Mouse (Mus musculus) cerebellum, adult 2 months (tissue): ENCODE measurements around the gene Ppm1l.

Experiments used
- CTCF ChIP-seq: fragments of 200-500 bp; IDR thresholded peaks from 2 replicates; pipeline ENCODE4 v1.5.1; 2011; ENCODE audit warnings: low read depth, mild to moderate bottlenecking, control low read depth, low read length, moderate library complexity, borderline replicate concordance; ENCODE audit not compliant: insufficient read depth
- POLR2A ChIP-seq: fragments of 200-500 bp; IDR thresholded peaks from 2 replicates; pipeline ENCODE4 v1.6.1; 2011; ENCODE audit warnings: low read length, control low read depth, borderline replicate concordance; ENCODE audit not compliant: insufficient read depth

DNA sequence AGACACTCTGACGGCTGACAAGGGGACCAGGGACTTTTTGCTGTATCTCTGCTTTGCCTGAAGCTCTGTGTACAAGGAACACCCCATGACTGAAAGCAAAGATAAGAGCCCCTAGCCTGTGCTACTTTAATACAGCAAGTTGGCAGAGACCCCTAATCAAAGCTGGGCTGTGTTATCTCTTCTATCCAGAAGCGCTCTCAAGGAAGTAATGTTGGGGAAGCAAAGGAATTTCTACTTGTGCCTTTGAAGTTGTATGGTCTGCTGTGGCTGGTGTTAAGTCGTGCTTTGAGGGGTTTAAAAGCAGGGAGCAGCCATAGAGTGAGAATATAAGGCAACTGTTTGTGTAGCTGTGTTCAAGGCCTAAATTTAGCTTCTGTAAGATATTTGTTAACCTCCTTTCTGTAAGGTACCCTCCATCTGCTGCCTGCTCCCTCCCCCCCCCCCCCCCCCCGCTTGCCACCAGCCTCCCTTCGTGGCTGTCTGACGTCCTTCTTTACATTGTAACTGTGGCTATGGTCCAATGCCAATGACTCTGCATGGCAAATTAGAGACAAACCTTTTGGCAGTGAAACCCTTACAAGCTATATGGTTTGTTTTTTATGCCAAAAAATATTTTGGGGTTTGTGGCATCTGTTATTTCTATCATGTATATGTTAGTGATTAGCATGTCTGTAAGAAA is 152.9 kb downstream of the Ppm1l start:
- no peak for TF ChIP-seq CTCF
- no peak for TF ChIP-seq POLR2A
